Mouse (Mus musculus) macrophage (primary cell): ENCODE results near the gene Pdcd6ip. TPM values are rescaled to one million over a fixed set of nuclear protein-coding genes. Genes with fewer than 3 reads are reported as not detected.
"Not testable (repeated sequence)": the region's sequence is repeated elsewhere in the genome, so short reads cannot be mapped to it uniquely, and the experiment has no call there.

Experiments used
- H3K27ac ChIP-seq: fragments of 350-480 bp; formaldehyde crosslinking; 2 replicates; pipeline ENCODE4 v1.9.0; 2021
- H3K36me3 ChIP-seq: fragments of 350-480 bp; formaldehyde crosslinking; 2 replicates; pipeline ENCODE4 v1.9.0; 2021; ENCODE audit errors: inconsistent target
- H3K4me3 ChIP-seq: fragments of 350-480 bp; formaldehyde crosslinking; 2 replicates; pipeline ENCODE4 v1.9.0; 2021; ENCODE audit errors: inconsistent target
- H3K79me2 ChIP-seq: fragments of 350-480 bp; formaldehyde crosslinking; 2 replicates; pipeline ENCODE4 v1.9.0; 2021; ENCODE audit errors: inconsistent target
- WGBS: methylation state at CpG from one replicate; pipeline ENCODE4 v1.1.7; 2026; ENCODE audit warnings: inconsistent platforms; ENCODE audit not compliant: missing documents; 5-methylcytosine and 5-hydroxymethylcytosine counted together
- polyA plus RNA-seq: library from polyadenylated mRNA; stranded (reverse); fragments of 250-400 nt; gene quantifications from 3 replicates; pipeline ENCODE4 v1.2.4, GENCODE M21; 2018; ENCODE audit warnings: inconsistent platforms

Gene Pdcd6ip
- polyA plus RNA-seq, 1 experiment from 2014 or later = 173 TPM

GRCm38 (mm10) chr9:113725609-113726008 is 17.6 kb upstream of the Pdcd6ip start:
- 73% methylated on average over 3 of the region's 5 CpGs for WGBS
- not testable (repeated sequence) for H3K36me3 ChIP-seq, H3K4me3 ChIP-seq, H3K79me2 ChIP-seq, H3K27ac ChIP-seq

GRCm38 (mm10) chr9:113724646-113725045 is 16.6 kb upstream of the Pdcd6ip start:
- Histone ChIP-seq H3K4me3 (no peak overlapping the region), H3K79me2 (no peaks in the 10 kb centered on the region), H3K36me3 (no peaks in the 10 kb centered on the region), H3K27ac (no peak overlapping the region)
- WGBS = 40% methylated on average over 14 of the region's 15 CpGs

GRCm38 (mm10) chr9:113719063-113719462 is 11.0 kb upstream of the Pdcd6ip start:
- no peak overlapping the region for H3K4me3 ChIP-seq
- no peaks in the 10 kb centered on the region for H3K79me2 ChIP-seq
- 69% methylated on average over 5 of the region's 5 CpGs for WGBS
- H3K36me3 ChIP-seq = no peaks in the 10 kb centered on the region
- no peak overlapping the region for H3K27ac ChIP-seq

- Histone ChIP-seq H3K27ac (no peak overlapping the region), H3K36me3 (no peaks in the 10 kb centered on the region), H3K79me2 (peaks cover 23% of the 10 kb centered on the region), H3K4me3 (no peak overlapping the region)
- WGBS = 93% methylated on average over 12 of the region's 12 CpGs
Measured at GRCm38 (mm10) chr9:113710871-113711270, 2.8 kb upstream of the Pdcd6ip start.

- Histone ChIP-seq H3K27ac (peak overlapping the region; percentile 63), H3K79me2 (peaks cover 46% of the 10 kb centered on the region), H3K4me3 (peak overlapping the region; percentile 23; the same call in 1 of the 2 replicates), H3K36me3 (no peaks in the 10 kb centered on the region)
- 27% methylated on average over 19 of the region's 19 CpGs for WGBS
Measured at GRCm38 (mm10) chr9:113708361-113709280, 562 bp upstream of the Pdcd6ip start.

GRCm38 (mm10) chr9:113706841-113707240 is 1.2 kb downstream of the Pdcd6ip start:
- no peaks in the 10 kb centered on the region for H3K36me3 ChIP-seq
- H3K4me3 ChIP-seq = peak overlapping the region; percentile 83
- 13% methylated on average over 9 of the region's 9 CpGs for WGBS
- peaks cover 64% of the 10 kb centered on the region for H3K79me2 ChIP-seq
- H3K27ac ChIP-seq = peak overlapping the region; percentile 41

- Histone ChIP-seq H3K79me2 (peaks cover 71% of the 10 kb centered on the region), H3K36me3 (no peaks in the 10 kb centered on the region), H3K27ac (peak overlapping the region; percentile 41), H3K4me3 (peak overlapping the region; percentile 83)
- WGBS = 0% methylated on average over 2 of the region's 2 CpGs
Measured at GRCm38 (mm10) chr9:113706108-113706507, 2.0 kb downstream of the Pdcd6ip start.

GRCm38 (mm10) chr9:113701441-113702160 is 6.5 kb downstream of the Pdcd6ip start:
- Histone ChIP-seq H3K79me2 (peaks cover 100% of the 10 kb centered on the region), H3K36me3 (peaks cover 27% of the 10 kb centered on the region; the same call in 1 of the 2 replicates), H3K27ac (no peak overlapping the region), H3K4me3 (no peak overlapping the region)
- 94% methylated on average over 5 of the region's 5 CpGs for WGBS

GRCm38 (mm10) chr9:113687461-113687860 is 20.6 kb downstream of the Pdcd6ip start:
- WGBS = 97% methylated on average over 12 of the region's 12 CpGs
- H3K27ac ChIP-seq = no peak overlapping the region
- H3K79me2 ChIP-seq = peaks cover 94% of the 10 kb centered on the region
- H3K36me3 ChIP-seq = peaks cover 88% of the 10 kb centered on the region
- no peak overlapping the region for H3K4me3 ChIP-seq

GRCm38 (mm10) chr9:113673721-113674120 is 34.3 kb downstream of the Pdcd6ip start:
- Histone ChIP-seq H3K27ac (no peak overlapping the region), H3K36me3 (peaks cover 96% of the 10 kb centered on the region), H3K79me2 (peaks cover 7% of the 10 kb centered on the region; the same call in 1 of the 2 replicates), H3K4me3 (no peak overlapping the region)
- WGBS = 98% methylated on average over 5 of the region's 6 CpGs

- WGBS = 94% methylated on average over 5 of the region's 5 CpGs
- Histone ChIP-seq H3K4me3 (no peak overlapping the region), H3K79me2 (peaks cover 14% of the 10 kb centered on the region; the same call in 1 of the 2 replicates), H3K36me3 (peaks cover 93% of the 10 kb centered on the region), H3K27ac (no peak overlapping the region)
Measured at GRCm38 (mm10) chr9:113672352-113672751, 35.7 kb downstream of the Pdcd6ip start.

GRCm38 (mm10) chr9:113670857-113671106 is 37.3 kb downstream of the Pdcd6ip start:
- peaks cover 14% of the 10 kb centered on the region; the same call in 1 of the 2 replicates for H3K79me2 ChIP-seq
- WGBS = 100% methylated on average over 1 of the region's 1 CpGs
- H3K36me3 ChIP-seq = peaks cover 93% of the 10 kb centered on the region

GRCm38 (mm10) chr9:113670105-113670856 is 37.8 kb downstream of the Pdcd6ip start:
- Histone ChIP-seq H3K79me2 (peaks cover 14% of the 10 kb centered on the region; the same call in 1 of the 2 replicates), H3K27ac (no peak overlapping the region), H3K4me3 (no peak overlapping the region), H3K36me3 (peaks cover 90% of the 10 kb centered on the region)
- WGBS = 97% methylated on average over 7 of the region's 7 CpGs

More at GRCm38 (mm10) chr9:113670857-113671106, 37.3 kb downstream of the Pdcd6ip start:
- Histone ChIP-seq H3K4me3 (no peak overlapping the region), H3K27ac (no peak overlapping the region)

GRCm38 (mm10) chr9:113663476-113663875 is 44.6 kb downstream of the Pdcd6ip start:
- WGBS = 36% methylated on average over 4 of the region's 4 CpGs
- Histone ChIP-seq H3K4me3 (no peak overlapping the region), H3K27ac (no peak overlapping the region), H3K36me3 (peaks cover 61% of the 10 kb centered on the region), H3K79me2 (peaks cover 12% of the 10 kb centered on the region; the same call in 1 of the 2 replicates)
